Mouse (Mus musculus): ENCODE data around the gene Tigd3.

The Tigd3 gene

DNA sequence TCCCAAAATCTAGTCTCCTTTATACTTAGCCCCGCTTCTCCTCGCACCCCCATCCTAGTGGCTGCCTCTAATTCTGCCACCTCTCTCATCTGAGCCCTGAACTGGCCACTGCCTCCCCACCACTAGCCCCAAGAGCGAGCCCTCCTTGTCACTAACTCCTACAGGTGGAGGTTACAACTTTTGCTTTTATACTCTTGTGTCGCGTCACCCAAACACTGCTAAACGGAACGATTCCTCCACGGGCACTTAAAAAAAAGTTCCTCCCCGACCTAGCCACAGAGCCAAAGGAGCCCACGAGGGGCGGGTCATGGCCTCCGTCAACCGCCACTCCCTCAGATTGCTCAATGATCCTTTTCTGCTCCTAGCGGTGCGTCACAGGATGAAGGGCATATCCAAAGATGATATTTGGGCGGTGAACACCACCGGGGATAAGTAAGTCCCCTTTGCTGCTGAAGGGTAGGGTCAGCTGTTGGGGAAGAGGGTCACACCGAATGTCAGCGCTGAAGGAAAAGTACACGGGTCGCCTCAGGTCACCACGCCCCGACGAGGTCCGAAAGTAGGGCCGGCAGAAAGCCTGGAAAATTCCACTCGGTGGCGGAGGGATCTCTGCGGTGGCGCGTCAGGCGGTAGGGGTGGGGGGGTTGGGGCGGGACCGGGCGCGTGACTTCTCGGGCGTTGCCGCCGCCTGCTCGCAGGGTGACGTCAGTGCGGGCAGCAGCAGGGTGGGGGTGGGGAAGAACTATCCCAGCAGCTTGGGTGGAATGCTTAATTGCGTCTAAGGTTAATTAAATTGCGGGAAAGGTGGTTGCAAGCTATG lies 48.4 kb downstream of the Tigd3 start:
- peak; percentile 96 for DNase-seq

GRCm38 (mm10) chr19:5844831-5845318 lies 49.1 kb downstream of the Tigd3 start:
- DNase-seq: peak; percentile 60

- DNase-seq: peak; percentile 50
Observed at GRCm38 (mm10) chr19:5843781-5844691, 49.9 kb downstream of the Tigd3 start.

DNA sequence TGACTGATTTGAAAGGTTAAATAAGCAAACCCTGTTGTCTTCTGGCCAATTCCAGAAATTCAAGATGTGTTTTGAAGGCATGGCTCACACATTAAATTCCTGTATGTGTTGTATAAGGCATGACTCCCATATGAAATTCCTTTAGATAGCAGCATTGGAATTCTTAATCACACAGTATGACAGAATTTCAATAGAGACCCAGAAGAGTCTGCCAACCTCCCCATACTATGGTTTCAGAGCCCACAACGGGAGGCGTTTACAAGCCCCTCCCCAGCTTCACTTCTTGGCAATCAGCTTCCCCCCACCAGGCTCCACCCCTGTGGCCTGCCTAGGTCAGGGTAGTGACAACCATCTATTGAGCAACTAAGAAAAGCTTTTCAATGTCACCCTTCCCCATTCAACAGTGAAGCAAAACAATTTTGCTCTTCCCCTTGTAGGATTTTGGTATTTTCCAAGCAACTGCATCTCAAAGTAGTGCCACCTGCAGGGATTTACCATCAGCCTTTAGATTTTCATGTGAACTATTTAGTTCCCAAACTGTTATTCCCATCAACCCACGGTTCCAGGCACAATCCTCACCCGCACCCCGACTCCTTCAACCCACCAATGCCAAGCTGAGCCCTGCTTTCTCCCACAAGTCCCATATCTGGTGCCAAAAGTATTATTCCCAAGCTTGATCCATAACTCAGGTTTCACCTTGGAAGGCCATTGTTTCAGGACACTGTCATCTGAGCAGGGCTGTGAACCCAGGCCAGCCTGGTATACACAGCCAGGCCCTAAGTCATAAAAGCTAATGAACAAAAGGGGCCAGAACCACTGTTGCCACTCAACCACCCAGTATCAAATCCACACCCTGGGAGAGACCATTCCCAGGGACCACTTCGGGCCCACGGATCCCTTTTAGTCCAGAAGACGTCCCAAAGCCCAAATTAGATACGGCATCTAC lies 50.9 kb downstream of the Tigd3 start:
- peak; percentile 51 for DNase-seq

- no peak for DNase-seq
Observed at GRCm38 (mm10) chr19:5841999-5842784, 51.8 kb downstream of the Tigd3 start.

- no peak for DNase-seq
Observed at GRCm38 (mm10) chr19:5841389-5841946, 52.5 kb downstream of the Tigd3 start.
